ENCODE assay signal across 8 mouse cellular contexts in the genomic region with DNA sequence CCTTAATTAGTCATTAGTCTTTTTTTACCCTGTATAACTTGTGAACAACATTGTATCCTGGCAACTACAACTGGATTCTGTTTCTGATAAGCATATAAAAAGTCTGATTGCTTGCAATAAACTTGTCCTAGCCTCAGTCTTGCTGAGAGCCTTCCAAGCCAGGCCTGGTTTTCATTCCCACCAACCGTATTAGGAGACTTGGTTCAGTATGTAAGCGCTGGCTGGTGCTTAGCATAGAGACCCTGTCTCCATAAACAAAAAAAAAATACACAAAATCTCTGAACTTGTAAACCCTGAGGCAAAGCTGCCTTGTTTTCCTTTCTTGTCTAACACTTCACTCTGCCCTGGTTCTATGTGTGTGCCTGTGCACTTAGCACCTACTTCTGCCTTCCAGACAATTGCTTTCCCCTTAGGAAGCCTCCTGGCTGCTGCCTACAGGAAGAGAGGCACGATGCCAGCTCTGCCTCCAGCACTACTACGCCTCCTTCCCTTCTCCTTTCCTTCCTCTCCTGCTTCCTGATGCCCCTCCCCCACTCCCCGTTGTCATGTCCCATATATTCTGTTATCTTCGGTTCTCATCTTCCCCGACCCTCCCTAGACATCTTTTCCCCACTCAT. TPM values are rescaled to one million over a fixed set of nuclear protein-coding genes. Genes with fewer than 3 reads are reported as not detected.
A peak's percentile ranks its signal among the peaks of the same experiment; 100 is the strongest.
DNase-seq lines count a peak whose midpoint lies in the region; ATAC-seq and TF ChIP-seq lines count a peak whose summit lies in the region.

No protein-coding gene starts in this region.

- peaks cover 9% of the 10 kb centered on the region; the same call in 1 of the 2 replicates for H3K4me1 ChIP-seq in forebrain, postnatal 0 days (ENCODE audit: insufficient read depth)
- no peaks in the 10 kb centered on the region for H3K4me1 ChIP-seq in forebrain, embryonic 11.5 days (replicated peaks; ENCODE audit: control insufficient read depth, insufficient read depth, low read length)
- peaks cover 7% of the 10 kb centered on the region; the same call in 1 of the 2 replicates for H3K4me1 ChIP-seq in lung, embryonic 14.5 days (ENCODE audit: insufficient read depth)
- peaks cover 3% of the 10 kb centered on the region; the same call in 1 of the 2 replicates for H3K4me1 ChIP-seq in lung, adult 2 months (ENCODE audit: control insufficient read depth, insufficient read depth, low read length)

- TF ChIP-seq CTCF in forebrain, postnatal 0 days (IDR thresholded peaks at IDR 0.05; ENCODE audit: low read depth), result no peak
- TF ChIP-seq CTCF in lung, embryonic 14.5 days (IDR thresholded peaks at IDR 0.05; ENCODE audit: low read depth), result no peak
- no peak for TF ChIP-seq CTCF in lung, adult 2 months (IDR thresholded peaks at IDR 0.05; ENCODE audit: insufficient read depth, low read length)

- H3K4me2 ChIP-seq in forebrain, postnatal 0 days (ENCODE audit: low read depth), result no peak overlapping the region
- H3K4me2 ChIP-seq in forebrain, embryonic 11.5 days (ENCODE audit: low read depth, low read length, severe bottlenecking), result no peak overlapping the region
- H3K4me2 ChIP-seq in lung, embryonic 14.5 days, result no peak overlapping the region

- peak; percentile 32; the same call in 1 of the 2 replicates for ATAC-seq in forebrain, postnatal 0 days
- ATAC-seq in forebrain, embryonic 11.5 days (replicated peaks; ENCODE audit: low FRiP score), result no peak
- peak; percentile 44; the same call in 1 of the 2 replicates for ATAC-seq in lung, embryonic 14.5 days (ENCODE audit: insufficient read depth)

- H3K4me3 ChIP-seq in forebrain, postnatal 0 days (ENCODE audit: low read depth, low read length), result no peak overlapping the region
- no peak overlapping the region for H3K4me3 ChIP-seq in forebrain, embryonic 11.5 days (ENCODE audit: low read depth, low read length)
- H3K4me3 ChIP-seq in lung, embryonic 14.5 days (ENCODE audit: low read depth, low read length), result no peak overlapping the region
- H3K4me3 ChIP-seq in lung, adult 2 months (replicated peaks; ENCODE audit: extremely low read depth, low read depth, low read length), result no peak overlapping the region

- no peaks in the 10 kb centered on the region for H3K36me3 ChIP-seq in forebrain, postnatal 0 days (ENCODE audit: insufficient read depth)
- H3K36me3 ChIP-seq in forebrain, embryonic 11.5 days (ENCODE audit: control insufficient read depth, insufficient read depth, low read length), result no peaks in the 10 kb centered on the region
- no peaks in the 10 kb centered on the region for H3K36me3 ChIP-seq in lung, embryonic 14.5 days (ENCODE audit: insufficient read depth)

- 52% methylated on average over 7 of the region's 7 CpGs for WGBS in forebrain, postnatal 0 days
- WGBS in forebrain, embryonic 11.5 days, result 63% methylated on average over 7 of the region's 7 CpGs
- 30% methylated on average over 7 of the region's 7 CpGs for WGBS in lung, embryonic 14.5 days
- WGBS in lung, adult 2 months, result 19% methylated on average over 7 of the region's 7 CpGs
- 31% methylated on average over 7 of the region's 7 CpGs for WGBS in large intestine, adult 2 months

- TF ChIP-seq POLR2A in lung, adult 2 months (IDR thresholded peaks at IDR 0.05; ENCODE audit: borderline replicate concordance, extremely low read depth, low read depth, low read length), result no peak

- H3K27ac ChIP-seq in forebrain, postnatal 0 days (ENCODE audit: low read depth, low read length), result no peak overlapping the region
- no peak overlapping the region for H3K27ac ChIP-seq in forebrain, embryonic 11.5 days (ENCODE audit: low read depth, low read length)
- peak overlapping the region; percentile 60; the same call in 1 of the 2 replicates for H3K27ac ChIP-seq in lung, embryonic 14.5 days (ENCODE audit: low read depth)

- no peak overlapping the region for H3K9ac ChIP-seq in forebrain, postnatal 0 days
- H3K9ac ChIP-seq in forebrain, embryonic 11.5 days (ENCODE audit: low read length), result no peak overlapping the region
- H3K9ac ChIP-seq in lung, embryonic 14.5 days, result no peak overlapping the region

- no peaks in the 10 kb centered on the region for H3K27me3 ChIP-seq in forebrain, postnatal 0 days (ENCODE audit: insufficient read depth, low read length)
- H3K27me3 ChIP-seq in forebrain, embryonic 11.5 days (ENCODE audit: control insufficient read depth, insufficient read depth, low read length), result no peaks in the 10 kb centered on the region
- no peaks in the 10 kb centered on the region for H3K27me3 ChIP-seq in lung, embryonic 14.5 days (ENCODE audit: insufficient read depth, low read length)

- H3K9me3 ChIP-seq in forebrain, postnatal 0 days (ENCODE audit: low read length), result no peaks in the 10 kb centered on the region
- H3K9me3 ChIP-seq in forebrain, embryonic 11.5 days (ENCODE audit: control insufficient read depth, low read length), result no peaks in the 10 kb centered on the region
- no peaks in the 10 kb centered on the region for H3K9me3 ChIP-seq in lung, embryonic 14.5 days (ENCODE audit: low read depth, low read length)

- peak; percentile 41 for DNase-seq in forebrain, postnatal 0 days
- DNase-seq in forebrain, embryonic 11.5 days (ENCODE audit: low spot score), result no peak
- DNase-seq in lung, embryonic 14.5 days, result peak; percentile 64
- DNase-seq in lung, adult 2 months, result no peak
- peak; percentile 16 for DNase-seq in large intestine, adult 2 months (ENCODE audit: low read depth, low spot score)
- DNase-seq in right cerebral cortex, postnatal 4 days, result peak; percentile 40
- DNase-seq in spleen, adult 12 weeks (ENCODE audit: low spot score), result no peak
- no peak for DNase-seq in layer of hippocampus, postnatal 14 days (ENCODE audit: low spot score in 2 of 2)

RNA-seq across cellular contexts. Expression of a gene that starts 14.8 kb away (rescaled TPM):
- not detected in 2 replicates for total RNA-seq in forebrain, postnatal 0 days (2014; rRNA removed)
- polyA plus RNA-seq in forebrain, postnatal 0 days (2015; fragmentation: Nextera tagmentation; extraction: Ambion mirVana), result 0.73 and 1.1 TPM in 2 replicates
- polyA plus RNA-seq in forebrain, embryonic 11.5 days (2014; fragmentation: Nextera tagmentation; extraction: Ambion mirVana), result 0.63 and 0.94 TPM in 2 replicates
- 0.43 and 0.80 TPM in 2 replicates for polyA plus RNA-seq in lung, embryonic 14.5 days (2014; fragmentation: Nextera tagmentation; extraction: Ambion mirVana)
- 0.58 and 0.66 TPM in 2 replicates for polyA plus RNA-seq in lung, adult 2 months (2012; rRNA removed)
- polyA plus RNA-seq in large intestine, adult 2 months (2012; rRNA removed), result 0.26 and 0.29 TPM in 2 replicates
- under 1 TPM; 0.21 to 0.48 TPM for total RNA-seq in layer of hippocampus, postnatal 14 days (2021)

Comparison
In these comparisons a context has a peak if more than half of its experiments do, and no peak if none do; other contexts are left out.
1. DNase-seq: peak in forebrain, postnatal 0 days (single experiment), lung, embryonic 14.5 days (single experiment), large intestine, adult 2 months (single experiment) and right cerebral cortex, postnatal 4 days (single experiment); none in forebrain, embryonic 11.5 days (single experiment), lung, adult 2 months (single experiment), spleen, adult 12 weeks (single experiment) and layer of hippocampus, postnatal 14 days (0 of 2).